Mouse (Mus musculus): ENCODE measurements at regions not wholly inside any gene's neighbourhood (a gene's known extent, or its start where the extent isn't known, plus 50 kb on each side); places are given as distances from the start of the nearest gene placed in this dataset.

GRCm38 (mm10) chr7:73293337-73293736, 82.0 kb upstream of the Rgma start:
- no peak for ATAC-seq
- WGBS: 39% methylated on average over 4 of the region's 4 CpGs

GRCm38 (mm10) chr7:73294399-73294798, 80.9 kb upstream of the Rgma start:
- ATAC-seq: no peak

More at GRCm38 (mm10) chr7:73293337-73293736, 82.0 kb upstream of the Rgma start:
- Histone ChIP-seq H3K4me1 (ENCODE audit: control insufficient read depth, insufficient read depth, low read length) (no peaks in the 10 kb centered on the region), H3K36me3 (ENCODE audit: control insufficient read depth, insufficient read depth, low read length) (no peaks in the 10 kb centered on the region), H3K27ac (ENCODE audit: low read length) (no peak overlapping the region), H3K9me3 (ENCODE audit: control insufficient read depth, low read length) (no peaks in the 10 kb centered on the region), H3K27me3 (replicated peaks; ENCODE audit: control insufficient read depth, insufficient read depth, low read length) (no peaks in the 10 kb centered on the region), H3K4me3 (ENCODE audit: low read length) (no peak overlapping the region), H3K9ac (ENCODE audit: low read depth, low read length) (no peak overlapping the region), H3K4me2 (ENCODE audit: low read depth, low read length) (no peak overlapping the region)

GRCm38 (mm10) chr7:73302501-73302900, 72.8 kb upstream of the Rgma start:
- H3K27ac ChIP-seq (ENCODE audit: low read length): no peak overlapping the region
- H3K9me3 ChIP-seq (ENCODE audit: control insufficient read depth, low read length): no peaks in the 10 kb centered on the region
- H3K36me3 ChIP-seq (ENCODE audit: control insufficient read depth, insufficient read depth, low read length): no peaks in the 10 kb centered on the region
- WGBS: 73% methylated on average over 3 of the region's 3 CpGs
- no peak overlapping the region for H3K9ac ChIP-seq (ENCODE audit: low read depth, low read length)
- H3K27me3 ChIP-seq (replicated peaks; ENCODE audit: control insufficient read depth, insufficient read depth, low read length): no peaks in the 10 kb centered on the region
- no peaks in the 10 kb centered on the region for H3K4me1 ChIP-seq (ENCODE audit: control insufficient read depth, insufficient read depth, low read length)
- no peak overlapping the region for H3K4me3 ChIP-seq (ENCODE audit: low read length)
- H3K4me2 ChIP-seq (ENCODE audit: low read depth, low read length): no peak overlapping the region
- ATAC-seq: no peak

More at GRCm38 (mm10) chr7:73294399-73294798, 80.9 kb upstream of the Rgma start:
- no peak overlapping the region for H3K27ac ChIP-seq (ENCODE audit: low read length)
- H3K9me3 ChIP-seq (ENCODE audit: control insufficient read depth, low read length): no peaks in the 10 kb centered on the region
- no peak overlapping the region for H3K4me3 ChIP-seq (ENCODE audit: low read length)
- H3K4me2 ChIP-seq (ENCODE audit: low read depth, low read length): no peak overlapping the region
- H3K9ac ChIP-seq (ENCODE audit: low read depth, low read length): no peak overlapping the region
- no peaks in the 10 kb centered on the region for H3K36me3 ChIP-seq (ENCODE audit: control insufficient read depth, insufficient read depth, low read length)
- H3K4me1 ChIP-seq (ENCODE audit: control insufficient read depth, insufficient read depth, low read length): no peaks in the 10 kb centered on the region
- no peaks in the 10 kb centered on the region for H3K27me3 ChIP-seq (replicated peaks; ENCODE audit: control insufficient read depth, insufficient read depth, low read length)
- WGBS: 82% methylated on average over 6 of the region's 6 CpGs

- no peak overlapping the region for H3K4me3 ChIP-seq (ENCODE audit: low read length)
- H3K9me3 ChIP-seq (ENCODE audit: control insufficient read depth, low read length): no peaks in the 10 kb centered on the region
- no peak overlapping the region for H3K27ac ChIP-seq (ENCODE audit: low read length)
- no peak overlapping the region for H3K4me2 ChIP-seq (ENCODE audit: low read depth, low read length)
- 66% methylated on average over 9 of the region's 9 CpGs for WGBS
- H3K36me3 ChIP-seq (ENCODE audit: control insufficient read depth, insufficient read depth, low read length): no peaks in the 10 kb centered on the region
- no peak overlapping the region for H3K9ac ChIP-seq (ENCODE audit: low read depth, low read length)
- no peaks in the 10 kb centered on the region for H3K4me1 ChIP-seq (ENCODE audit: control insufficient read depth, insufficient read depth, low read length)
- ATAC-seq: no peak
- H3K27me3 ChIP-seq (replicated peaks; ENCODE audit: control insufficient read depth, insufficient read depth, low read length): no peaks in the 10 kb centered on the region
These were observed 71.5 kb upstream of the Rgma start for GRCm38 (mm10) chr7:73303818-73304217.

- 35% methylated on average over 9 of the region's 9 CpGs for WGBS
- H3K27me3 ChIP-seq (replicated peaks; ENCODE audit: control insufficient read depth, insufficient read depth, low read length): no peaks in the 10 kb centered on the region
- no peaks in the 10 kb centered on the region for H3K9me3 ChIP-seq (ENCODE audit: control insufficient read depth, low read length)
- ATAC-seq: no peak
- H3K4me1 ChIP-seq (ENCODE audit: control insufficient read depth, insufficient read depth, low read length): no peaks in the 10 kb centered on the region
- no peaks in the 10 kb centered on the region for H3K36me3 ChIP-seq (ENCODE audit: control insufficient read depth, insufficient read depth, low read length)
- H3K27ac ChIP-seq (ENCODE audit: low read length): no peak overlapping the region
- no peak overlapping the region for H3K4me2 ChIP-seq (ENCODE audit: low read depth, low read length)
- H3K9ac ChIP-seq (ENCODE audit: low read depth, low read length): no peak overlapping the region
- H3K4me3 ChIP-seq (ENCODE audit: low read length): no peak overlapping the region
These were observed 70.5 kb upstream of the Rgma start for GRCm38 (mm10) chr7:73304799-73305198.

- Histone ChIP-seq H3K4me3 (ENCODE audit: low read length) (no peak overlapping the region), H3K27me3 (replicated peaks; ENCODE audit: control insufficient read depth, insufficient read depth, low read length) (no peaks in the 10 kb centered on the region), H3K27ac (ENCODE audit: low read length) (no peak overlapping the region), H3K36me3 (ENCODE audit: control insufficient read depth, insufficient read depth, low read length) (no peaks in the 10 kb centered on the region), H3K4me1 (ENCODE audit: control insufficient read depth, insufficient read depth, low read length) (no peaks in the 10 kb centered on the region), H3K9me3 (ENCODE audit: control insufficient read depth, low read length) (no peaks in the 10 kb centered on the region), H3K9ac (ENCODE audit: low read depth, low read length) (no peak overlapping the region), H3K4me2 (ENCODE audit: low read depth, low read length) (no peak overlapping the region)
- no peak for ATAC-seq
- WGBS: 31% methylated on average over 14 of the region's 14 CpGs
These were observed 69.9 kb upstream of the Rgma start for GRCm38 (mm10) chr7:73305286-73305975.

- 59% methylated on average over 6 of the region's 6 CpGs for WGBS
- Histone ChIP-seq H3K27me3 (replicated peaks; ENCODE audit: control insufficient read depth, insufficient read depth, low read length) (no peaks in the 10 kb centered on the region), H3K4me2 (ENCODE audit: low read depth, low read length) (no peak overlapping the region), H3K4me1 (ENCODE audit: control insufficient read depth, insufficient read depth, low read length) (no peaks in the 10 kb centered on the region), H3K27ac (ENCODE audit: low read length) (no peak overlapping the region), H3K4me3 (ENCODE audit: low read length) (no peak overlapping the region), H3K9me3 (ENCODE audit: control insufficient read depth, low read length) (no peaks in the 10 kb centered on the region), H3K36me3 (ENCODE audit: control insufficient read depth, insufficient read depth, low read length) (no peaks in the 10 kb centered on the region), H3K9ac (ENCODE audit: low read depth, low read length) (no peak overlapping the region)
- ATAC-seq: no peak
These were observed 69.0 kb upstream of the Rgma start for GRCm38 (mm10) chr7:73306296-73306695.

- WGBS: 67% methylated on average over 5 of the region's 5 CpGs
- Histone ChIP-seq H3K36me3 (ENCODE audit: control insufficient read depth, insufficient read depth, low read length) (no peaks in the 10 kb centered on the region), H3K4me1 (ENCODE audit: control insufficient read depth, insufficient read depth, low read length) (no peaks in the 10 kb centered on the region), H3K9me3 (ENCODE audit: control insufficient read depth, low read length) (no peaks in the 10 kb centered on the region), H3K4me2 (ENCODE audit: low read depth, low read length) (no peak overlapping the region), H3K4me3 (ENCODE audit: low read length) (no peak overlapping the region), H3K27me3 (replicated peaks; ENCODE audit: control insufficient read depth, insufficient read depth, low read length) (no peaks in the 10 kb centered on the region), H3K27ac (ENCODE audit: low read length) (no peak overlapping the region), H3K9ac (ENCODE audit: low read depth, low read length) (no peak overlapping the region)
- ATAC-seq: no peak
These were observed 68.6 kb upstream of the Rgma start for GRCm38 (mm10) chr7:73306728-73307127.

GRCm38 (mm10) chr7:73307586-73308490, 67.5 kb upstream of the Rgma start:
- H3K27ac ChIP-seq (ENCODE audit: low read length): no peak overlapping the region
- H3K4me1 ChIP-seq (ENCODE audit: control insufficient read depth, insufficient read depth, low read length): no peaks in the 10 kb centered on the region
- no peak overlapping the region for H3K4me3 ChIP-seq (ENCODE audit: low read length)
- 44% methylated on average over 13 of the region's 13 CpGs for WGBS
- no peaks in the 10 kb centered on the region for H3K27me3 ChIP-seq (replicated peaks; ENCODE audit: control insufficient read depth, insufficient read depth, low read length)
- ATAC-seq: no peak
- no peaks in the 10 kb centered on the region for H3K36me3 ChIP-seq (ENCODE audit: control insufficient read depth, insufficient read depth, low read length)
- H3K4me2 ChIP-seq (ENCODE audit: low read depth, low read length): no peak overlapping the region
- no peaks in the 10 kb centered on the region for H3K9me3 ChIP-seq (ENCODE audit: control insufficient read depth, low read length)
- no peak overlapping the region for H3K9ac ChIP-seq (ENCODE audit: low read depth, low read length)
